Mouse (Mus musculus) kidney, adult 2 months (tissue): ENCODE results near the gene Fam53b.

Experiments used
- CTCF ChIP-seq: fragments of 200-500 bp; conservative IDR thresholded peaks from 2 replicates; pipeline ENCODE4 v1.5.1; 2011; ENCODE audit warnings: low read depth, mild to moderate bottlenecking, control low read depth, low read length, moderate library complexity, mixed read lengths; ENCODE audit not compliant: insufficient read depth, insufficient read length
- POLR2A ChIP-seq: fragments of 200-500 bp; IDR thresholded peaks from one replicate; pipeline ENCODE4 v1.6.1; 2011; ENCODE audit warnings: low read depth, low read length, control low read depth

DNA sequence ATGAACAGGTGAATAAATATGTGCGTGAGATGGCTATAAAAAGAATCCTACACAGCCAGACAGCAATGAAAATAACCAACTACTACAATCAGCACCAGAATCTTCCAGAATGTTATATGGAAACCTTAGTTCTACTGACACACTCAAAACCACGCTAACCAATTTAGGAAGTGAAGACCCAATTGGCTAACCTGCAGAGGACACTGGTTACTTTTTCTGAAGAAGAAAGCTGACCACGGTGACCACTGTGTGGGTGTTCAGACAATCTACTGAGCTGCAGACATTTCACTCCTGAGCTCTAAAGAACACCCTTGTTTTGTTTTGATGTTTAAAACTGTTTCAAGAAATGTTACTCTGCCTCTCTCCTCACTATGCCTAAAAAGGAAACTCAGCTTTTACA is 29.5 kb upstream of the Fam53b start:
- TF ChIP-seq CTCF (no peak), POLR2A (no peak)
